Mouse (Mus musculus) kidney, adult 11 months (tissue): ENCODE measurements around the gene Gm49333.
A peak's percentile ranks its signal among the peaks of the same experiment; 100 is the strongest.
"Not testable (repeated sequence)": the region's sequence is repeated elsewhere in the genome, so short reads cannot be mapped to it uniquely, and the experiment has no call there.

ENCODE experiments used
- DNase-seq: peaks from one replicate; pipeline ENCODE4 v3.0.0; 2022

Gm49333 gene

GRCm38 (mm10) chr16:20628871-20629391 lies 17.5 kb downstream of the Gm49333 start:
- DNase-seq, result no peak

- DNase-seq, result no peak
These were observed 18.6 kb downstream of the Gm49333 start, which contains the start of gene Ece2 for GRCm38 (mm10) chr16:20629731-20630634. Gene Ece2, plus strand, starts transcription at chr16:20629828.

- no peak for DNase-seq
These were observed 26.0 kb downstream of the Gm49333 start for GRCm38 (mm10) chr16:20637410-20637809.

GRCm38 (mm10) chr16:20638367-20638766 lies 27.0 kb downstream of the Gm49333 start:
- no peak for DNase-seq

DNA sequence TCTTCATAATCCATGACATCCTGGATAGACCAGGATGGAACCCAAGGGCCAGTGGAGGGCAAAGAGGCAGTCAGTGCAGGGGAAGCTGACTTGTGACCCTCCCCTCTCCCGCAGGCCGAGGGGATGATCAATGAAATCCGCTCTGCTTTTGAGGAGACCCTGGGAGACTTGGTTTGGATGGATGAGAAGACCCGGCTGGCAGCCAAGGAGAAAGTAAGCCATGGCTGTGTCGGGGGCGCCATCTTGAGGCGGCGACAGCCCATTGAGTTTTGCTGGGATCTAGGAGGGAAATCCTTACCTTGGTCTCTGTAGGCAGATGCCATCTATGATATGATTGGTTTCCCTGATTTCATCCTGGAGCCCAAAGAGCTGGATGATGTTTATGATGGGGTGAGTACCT lies 30.8 kb downstream of the Gm49333 start:
- peak; percentile 50 for DNase-seq

GRCm38 (mm10) chr16:20643911-20644310 lies 32.5 kb downstream of the Gm49333 start:
- no peak for DNase-seq

DNA sequence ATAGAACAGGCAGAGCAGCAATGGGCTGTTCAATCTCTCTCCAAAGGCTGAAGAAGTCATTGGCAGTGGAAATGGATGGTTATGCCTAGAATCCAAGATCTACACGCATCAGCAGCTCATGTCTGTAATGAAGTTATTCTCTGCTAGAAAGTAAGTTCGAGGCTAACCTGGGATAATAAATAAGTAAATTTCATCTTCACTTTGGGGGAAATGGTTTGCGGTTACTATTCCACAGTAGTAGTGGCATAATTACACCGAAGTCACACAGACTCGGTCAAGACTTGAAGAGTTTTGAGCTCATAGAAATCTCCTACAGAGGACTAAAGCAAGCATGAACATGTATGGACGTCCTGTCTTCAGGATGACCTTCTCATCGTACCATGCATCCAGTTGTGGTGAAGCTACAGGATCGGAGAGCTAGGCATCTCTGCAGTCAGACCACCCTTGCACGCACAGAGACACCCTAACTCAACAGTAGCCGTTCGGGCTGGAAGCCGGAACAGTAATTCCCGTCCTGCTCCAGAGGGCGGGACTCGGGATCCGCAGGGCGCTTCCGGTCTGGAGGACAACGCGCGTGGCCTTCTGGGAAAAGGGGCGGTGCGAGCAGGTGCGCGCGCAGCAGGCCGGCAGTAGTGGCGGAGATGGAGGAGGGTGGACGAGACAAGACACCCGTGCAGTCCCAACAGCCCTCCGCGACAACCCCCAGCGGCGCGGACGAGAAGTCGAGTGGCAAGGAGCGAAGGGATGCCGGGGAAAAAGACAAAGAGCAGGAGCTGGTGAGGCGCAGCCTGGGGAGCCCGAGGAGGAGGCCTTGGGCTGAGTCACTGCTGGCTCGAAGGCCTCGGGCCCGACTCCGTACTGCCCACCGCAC lies 39.9 kb downstream of the Gm49333 start, which contains the start of gene Psmd2:
Gene Psmd2, plus strand, starts transcription at position 577 of the 871 bp plus-strand sequence.
- DNase-seq, result peak; percentile 94

DNA sequence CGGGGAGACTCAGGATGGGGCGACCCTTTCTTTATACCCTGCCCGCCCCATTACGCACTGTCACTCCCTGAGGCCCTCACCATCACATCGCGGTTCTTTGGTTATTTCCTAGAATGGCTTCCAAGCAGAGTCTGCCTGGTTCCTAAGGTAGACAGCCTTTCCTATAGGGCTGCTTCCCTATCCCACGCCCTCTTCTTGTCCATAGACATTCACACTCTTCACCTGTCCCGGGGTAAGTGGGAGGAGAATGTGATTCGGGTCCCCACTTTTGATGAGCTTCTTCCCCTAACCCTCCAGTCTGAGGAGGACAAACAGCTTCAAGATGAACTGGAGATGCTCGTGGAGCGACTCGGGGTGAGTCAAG lies 40.5 kb downstream of the Gm49333 start:
- no peak for DNase-seq

- no peak for DNase-seq
These were observed 41.9 kb downstream of the Gm49333 start for GRCm38 (mm10) chr16:20653315-20653714.

DNA sequence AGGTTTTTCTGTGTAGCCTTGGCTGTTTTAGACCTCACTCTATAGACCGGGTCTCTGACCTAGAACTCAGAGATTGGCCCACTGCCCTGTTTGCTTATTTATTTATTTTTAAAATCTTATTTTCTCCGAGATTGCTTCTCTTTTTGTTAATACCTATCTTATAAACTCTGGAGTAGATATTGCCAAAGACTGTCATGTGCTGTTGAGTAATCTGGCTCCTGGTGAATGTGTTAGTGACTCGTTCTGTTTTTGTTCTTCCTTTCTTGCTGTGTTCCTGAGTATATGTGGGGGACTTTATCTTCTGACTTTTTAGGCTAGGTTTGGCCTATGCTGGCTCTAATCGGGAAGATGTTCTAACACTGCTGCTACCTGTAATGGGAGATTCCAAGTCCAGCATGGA lies 46.3 kb downstream of the Gm49333 start:
- no peak for DNase-seq

DNA sequence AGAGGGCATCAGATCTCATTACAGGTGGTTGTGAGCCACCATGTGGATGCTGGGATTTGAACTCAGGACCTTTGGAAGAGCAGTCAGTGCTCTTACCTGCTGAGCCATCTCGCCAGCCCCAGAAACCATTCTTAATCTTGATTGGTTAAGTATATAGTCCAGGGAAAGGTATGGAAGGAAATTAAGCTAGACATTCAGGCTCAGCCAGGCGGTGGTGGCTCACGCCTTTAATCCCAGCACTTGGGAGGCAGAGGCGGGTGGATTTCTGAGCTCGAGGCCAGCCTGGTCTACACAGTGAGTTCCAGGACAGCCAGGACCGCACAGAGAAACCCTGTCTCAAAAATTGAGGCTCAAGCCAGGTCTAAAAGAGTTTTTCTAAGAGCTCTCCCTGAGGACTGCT lies 56.6 kb downstream of the Gm49333 start, which contains the start of gene Eif4g1:
Gene Eif4g1, plus strand, starts transcription at position 301 of the 400 bp plus-strand sequence.
- DNase-seq, result not testable (repeated sequence)

DNA sequence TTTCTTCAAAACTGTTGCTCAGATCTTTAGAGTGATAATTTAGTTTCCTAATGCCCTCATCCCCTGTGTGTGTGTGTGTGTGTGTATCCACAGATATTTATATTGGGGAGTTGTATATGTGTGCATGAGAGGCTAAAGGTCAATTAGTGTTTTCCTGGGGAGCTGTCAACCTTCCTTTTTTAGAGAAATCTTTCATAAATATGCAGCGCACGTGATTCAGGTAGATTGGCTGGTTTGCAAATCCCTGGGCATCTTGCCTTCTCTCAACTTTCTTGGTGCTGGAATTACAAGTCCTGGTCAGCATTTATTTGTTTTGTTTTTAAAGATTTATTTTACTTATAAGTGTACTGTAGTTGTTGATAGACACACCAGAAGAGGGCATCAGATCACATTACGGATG lies 58.9 kb downstream of the Gm49333 start:
- DNase-seq, result no peak

DNA sequence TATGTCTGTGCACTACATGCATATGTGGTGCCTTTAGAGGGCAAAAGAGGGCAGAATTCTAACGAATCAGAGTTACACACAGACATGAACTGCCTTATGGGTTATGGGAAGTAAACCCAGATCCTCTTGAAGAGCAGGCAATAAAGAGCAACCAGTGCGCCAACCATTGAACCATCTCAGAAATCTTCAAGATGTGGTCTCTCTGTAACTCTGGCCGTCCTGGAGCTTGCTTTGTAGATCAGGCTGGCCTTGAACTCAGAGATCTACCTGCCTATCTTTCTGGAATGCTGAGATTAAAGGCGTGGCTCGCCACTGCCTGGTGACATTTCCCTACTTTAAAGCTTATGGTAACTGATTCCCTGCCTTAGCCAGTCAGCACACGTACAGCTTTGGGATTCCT lies 60.5 kb downstream of the Gm49333 start:
- DNase-seq, result no peak

DNA sequence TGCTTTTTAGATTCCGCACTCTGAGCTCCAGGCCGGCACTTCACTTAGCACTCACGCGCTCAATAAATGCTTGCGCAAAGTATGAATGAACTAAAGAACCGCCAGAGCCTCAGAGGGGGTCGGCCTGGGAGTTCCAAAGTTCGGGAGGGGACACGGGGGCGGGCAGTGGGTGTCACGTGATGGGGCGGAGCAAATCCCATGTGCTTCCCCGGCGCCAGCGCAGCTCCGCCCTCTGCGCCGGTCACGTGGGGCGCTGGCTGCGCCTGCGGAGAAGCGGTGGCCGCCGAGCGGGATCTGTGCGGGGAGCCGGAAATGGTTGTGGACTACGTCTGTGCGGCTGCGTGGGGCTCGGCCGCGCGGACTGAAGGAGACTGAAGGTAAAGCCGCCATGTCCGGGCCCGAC lies 61.1 kb downstream of the Gm49333 start:
- peak; percentile 97 for DNase-seq

GRCm38 (mm10) chr16:20672965-20673705 lies 61.7 kb downstream of the Gm49333 start:
- peak; percentile 45 for DNase-seq

GRCm38 (mm10) chr16:20673706-20674303 lies 62.4 kb downstream of the Gm49333 start:
- DNase-seq, result peak; percentile 80

DNA sequence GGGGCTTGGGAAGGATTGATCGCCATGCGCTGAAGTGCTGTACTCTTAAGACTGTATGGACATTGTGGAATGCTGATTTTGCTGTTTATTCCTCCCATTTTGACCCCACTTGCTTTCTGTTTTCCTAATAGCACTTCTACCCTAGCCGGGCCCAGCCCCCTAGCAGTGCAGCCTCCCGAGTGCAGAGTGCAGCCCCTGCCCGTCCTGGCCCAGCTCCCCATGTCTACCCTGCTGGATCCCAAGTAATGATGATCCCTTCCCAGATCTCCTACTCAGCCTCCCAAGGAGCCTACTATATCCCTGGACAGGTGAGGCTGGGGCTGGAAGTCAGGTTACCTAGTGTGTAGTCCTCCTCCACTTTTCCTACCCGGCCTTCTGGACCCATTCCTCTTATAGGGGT lies 63.8 kb downstream of the Gm49333 start:
- DNase-seq, result no peak

DNA sequence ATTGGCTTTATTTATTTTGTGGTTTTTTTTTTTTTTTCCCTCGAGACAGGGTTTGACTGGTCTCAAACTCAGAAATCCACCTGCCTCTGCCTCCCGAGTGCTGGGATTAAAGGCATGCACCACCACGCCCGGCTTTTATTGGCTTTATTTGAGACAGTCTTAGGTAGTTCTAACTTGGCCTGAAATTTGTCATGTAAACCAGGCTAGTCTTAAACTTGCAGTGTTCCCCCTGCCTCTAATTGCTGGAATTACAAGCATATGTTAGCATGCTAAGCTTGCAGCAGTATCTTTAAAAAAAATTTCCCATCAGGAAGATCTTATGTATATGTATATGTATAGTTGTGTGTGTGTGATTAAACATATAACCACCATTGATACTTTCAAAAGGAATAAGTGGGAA lies 65.3 kb downstream of the Gm49333 start:
- no peak for DNase-seq

GRCm38 (mm10) chr16:20677380-20677779 lies 66.0 kb downstream of the Gm49333 start:
- DNase-seq, result no peak

- peak; percentile 82 for DNase-seq
These were observed 66.7 kb downstream of the Gm49333 start for GRCm38 (mm10) chr16:20677974-20678675.

GRCm38 (mm10) chr16:20690774-20691173 lies 79.4 kb downstream of the Gm49333 start:
- DNase-seq, result no peak
